Mouse (Mus musculus) cerebellum, adult 2 months (tissue): Measurements from ENCODE around the gene Ei24. TPM values are rescaled to one million over a fixed set of nuclear protein-coding genes. Genes with fewer than 3 reads are reported as not detected.

Experiments used
- DNase-seq, 2 experiments: peaks; one replicate each; pipeline ENCODE4 v3.0.0; 2021
- H3K27ac ChIP-seq: fragments of 200-500 bp; 2 replicates; pipeline ENCODE4 v1.5.1; 2012; ENCODE audit warnings: low read length, control low read depth, inconsistent platforms; ENCODE audit not compliant: insufficient read depth
- H3K27me3 ChIP-seq: fragments of 200-500 bp; 2 replicates; pipeline ENCODE4 v1.6.1; 2012; ENCODE audit warnings: inconsistent platforms, mild to moderate bottlenecking, low read length, moderate library complexity; ENCODE audit not compliant: control insufficient read depth, insufficient read depth
- H3K4me1 ChIP-seq: fragments of 200-500 bp; 2 replicates; pipeline ENCODE4 v1.6.1; 2011; ENCODE audit warnings: low read length; ENCODE audit not compliant: control insufficient read depth, insufficient read depth
- H3K4me3 ChIP-seq: fragments of 200-500 bp; replicated peaks from 2 replicates; pipeline ENCODE3; 2011; ENCODE audit warnings: mild to moderate bottlenecking, low read depth, low read length, control low read depth; ENCODE audit not compliant: insufficient read depth
- CTCF ChIP-seq: fragments of 200-500 bp; IDR thresholded peaks from 2 replicates; pipeline ENCODE4 v1.5.1; 2011; ENCODE audit warnings: low read depth, mild to moderate bottlenecking, control low read depth, low read length, moderate library complexity, borderline replicate concordance; ENCODE audit not compliant: insufficient read depth
- POLR2A ChIP-seq: fragments of 200-500 bp; IDR thresholded peaks from 2 replicates; pipeline ENCODE4 v1.6.1; 2011; ENCODE audit warnings: low read length, control low read depth, borderline replicate concordance; ENCODE audit not compliant: insufficient read depth
- WGBS: fragments of 180-500 bp; shearing (Covaris S2); methylation state at CpG from one replicate; pipeline ENCODE4 v1.1.7; 2018; 5-methylcytosine and 5-hydroxymethylcytosine counted together
- polyA plus RNA-seq: library from polyadenylated mRNA; depleted of rRNA; stranded (reverse); fragments of >200 nt; gene quantifications from 2 replicates; pipeline ENCODE4 v1.2.3, GENCODE M21; 2012; rRNA removed

The Ei24 gene
- 112 and 113 TPM in 2 replicates for polyA plus RNA-seq

GRCm38 (mm10) chr9:36796781-36797555 lies at the start of gene Ei24:
TSS of gene Ei24 (minus strand) at chr9:36797393.
- Histone ChIP-seq H3K27ac (peak within 1 kb of the TSS; percentile 80), H3K27me3 (no peaks in the 10 kb centered on the region), H3K4me3 (peak within 1 kb of the TSS; percentile 78), H3K4me1 (no peaks in the 10 kb centered on the region)
- TF ChIP-seq CTCF, result no peak
- TF ChIP-seq POLR2A, result peak; percentile 73
- WGBS, result under 1% methylated on average over 66 of the region's 66 CpGs
- DNase-seq, result peak; percentile 95 to 98

DNA sequence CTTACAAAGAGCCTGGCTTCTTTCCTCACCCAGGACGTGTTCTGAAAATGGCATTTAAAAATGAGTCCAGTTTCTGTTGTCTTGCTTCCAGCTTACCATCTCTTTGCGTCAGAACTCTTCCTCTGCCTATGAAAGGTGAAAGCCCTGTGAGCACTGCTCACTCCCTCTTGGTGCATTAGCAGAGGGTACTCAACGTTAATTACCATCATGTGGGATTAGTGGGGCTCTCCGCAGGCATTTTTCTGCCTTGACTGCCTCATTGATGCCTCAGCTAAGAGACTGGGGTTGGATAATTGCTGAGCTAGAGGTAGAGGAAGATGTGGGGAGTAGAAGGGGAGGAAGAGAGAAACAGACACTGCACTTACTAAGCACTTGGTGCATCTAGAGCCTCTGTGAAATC lies 49.2 kb upstream of the Ei24 start:
- no peak for TF ChIP-seq CTCF
- no peak for TF ChIP-seq POLR2A
- no peaks in the 10 kb centered on the region for H3K27me3 ChIP-seq
- no peak overlapping the region; the same call in 1 of the 2 replicates for H3K27ac ChIP-seq
- peaks cover 11% of the 10 kb centered on the region for H3K4me1 ChIP-seq
- DNase-seq, result no peak
- 33% methylated on average over 4 of the region's 4 CpGs for WGBS
- H3K4me3 ChIP-seq, result no peak overlapping the region

GRCm38 (mm10) chr9:36833914-36834313 lies 36.7 kb upstream of the Ei24 start:
- Histone ChIP-seq H3K27me3 (no peaks in the 10 kb centered on the region), H3K27ac (peak overlapping the region; percentile 92), H3K4me3 (peak overlapping the region; percentile 88), H3K4me1 (peaks cover 4% of the 10 kb centered on the region; the same call in 1 of the 2 replicates)
- 5% methylated on average over 3 of the region's 3 CpGs for WGBS
- peak; percentile 68 to 75 for DNase-seq
- no peak for TF ChIP-seq CTCF
- TF ChIP-seq POLR2A, result 0 out of 2 replicates have a peak, but pooled peaks have one; percentile 13

- peak; percentile 80 to 83 for DNase-seq
- H3K4me1 ChIP-seq, result peaks cover 4% of the 10 kb centered on the region; the same call in 1 of the 2 replicates
- H3K27me3 ChIP-seq, result no peaks in the 10 kb centered on the region
- TF ChIP-seq CTCF (no peak), POLR2A (peak; percentile 61; the same call in 1 of the 2 replicates)
- peak overlapping the region; percentile 88 for H3K4me3 ChIP-seq
- peak overlapping the region; percentile 92 for H3K27ac ChIP-seq
- whole genome bisulfite sequencing, result under 1% methylated on average over 31 of the region's 31 CpGs
Measured at GRCm38 (mm10) chr9:36833043-36833881, 36.1 kb upstream of the Ei24 start.

DNA sequence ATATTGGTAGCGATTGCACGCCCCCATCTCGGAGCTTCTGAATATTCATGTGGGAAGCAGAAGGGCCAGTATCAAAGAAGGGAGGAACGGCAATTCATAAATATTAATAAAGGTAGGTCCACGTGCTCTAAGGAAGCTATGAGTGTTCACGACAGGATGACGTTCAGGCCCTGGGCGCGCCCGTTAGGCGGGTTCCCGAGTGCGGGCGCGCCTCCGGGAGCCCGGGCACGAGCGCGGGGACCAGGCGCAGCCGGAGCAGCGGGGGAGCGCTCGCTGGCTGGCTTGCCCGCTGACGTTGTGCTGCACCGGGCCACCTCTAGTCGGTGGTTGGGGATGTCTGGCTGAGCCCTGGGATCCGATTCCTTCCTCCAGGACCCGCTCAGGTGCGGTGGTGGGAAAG lies 35.3 kb upstream of the Ei24 start:
- WGBS, result under 1% methylated on average over 32 of the region's 32 CpGs
- DNase-seq, result peak; percentile 94 to 95
- TF ChIP-seq CTCF (peak; percentile 14; the same call in 1 of the 2 replicates), POLR2A (peak; percentile 85)

GRCm38 (mm10) chr9:36831401-36831800 lies 34.2 kb upstream of the Ei24 start:
- Histone ChIP-seq H3K4me1 (peaks cover 4% of the 10 kb centered on the region; the same call in 1 of the 2 replicates), H3K27ac (no peak overlapping the region), H3K4me3 (no peak overlapping the region), H3K27me3 (no peaks in the 10 kb centered on the region)
- no peak for TF ChIP-seq POLR2A
- no peak for TF ChIP-seq CTCF
- DNase-seq, result no peak
- 80% methylated on average over 6 of the region's 6 CpGs for WGBS

More for the DNA sequence above, 35.3 kb upstream of the Ei24 start:
- H3K4me3 ChIP-seq, result peak overlapping the region; percentile 88
- H3K27ac ChIP-seq, result peak overlapping the region; percentile 92
- H3K4me1 ChIP-seq, result peaks cover 4% of the 10 kb centered on the region; the same call in 1 of the 2 replicates
- no peaks in the 10 kb centered on the region for H3K27me3 ChIP-seq

GRCm38 (mm10) chr9:36826612-36827363 lies 29.6 kb upstream of the Ei24 start:
- H3K4me3 ChIP-seq, result no peak overlapping the region
- TF ChIP-seq POLR2A (no peak), CTCF (no peak)
- no peak for DNase-seq
- 26% methylated on average over 2 of the region's 2 CpGs for WGBS
- no peak overlapping the region for H3K27ac ChIP-seq
- H3K27me3 ChIP-seq, result no peaks in the 10 kb centered on the region
- H3K4me1 ChIP-seq, result no peaks in the 10 kb centered on the region
